Mouse (Mus musculus) layer of hippocampus, postnatal 36 days (tissue): ENCODE measurements at regions not wholly inside any gene's neighbourhood (a gene's known extent, or its start where the extent isn't known, plus 50 kb on each side); places are given as distances from the start of the nearest gene placed in this dataset.

Experiments used
- DNase-seq, 2 experiments: peaks; one replicate each; pipeline ENCODE4 v3.0.0; 2022

DNA sequence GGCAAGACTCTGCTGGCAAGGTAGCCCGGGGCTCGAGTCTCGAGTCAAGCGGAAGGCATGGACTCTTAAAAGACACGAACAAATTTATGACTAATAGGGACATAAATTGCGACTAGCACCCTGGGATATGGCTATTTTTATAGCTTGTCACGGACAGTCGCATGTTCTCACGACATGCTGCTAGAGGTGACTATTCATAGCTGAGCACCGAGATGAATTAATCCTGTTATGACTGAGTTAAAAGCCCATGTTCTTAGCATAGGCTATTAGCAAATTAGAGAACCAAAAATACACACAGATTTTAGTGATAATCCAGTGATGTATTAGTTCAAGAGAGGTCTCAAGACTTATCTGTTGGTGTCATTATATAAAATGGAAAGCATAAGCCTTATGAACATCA lies 539.2 kb downstream of the Gm19410 start:
- no peak for DNase-seq

DNA sequence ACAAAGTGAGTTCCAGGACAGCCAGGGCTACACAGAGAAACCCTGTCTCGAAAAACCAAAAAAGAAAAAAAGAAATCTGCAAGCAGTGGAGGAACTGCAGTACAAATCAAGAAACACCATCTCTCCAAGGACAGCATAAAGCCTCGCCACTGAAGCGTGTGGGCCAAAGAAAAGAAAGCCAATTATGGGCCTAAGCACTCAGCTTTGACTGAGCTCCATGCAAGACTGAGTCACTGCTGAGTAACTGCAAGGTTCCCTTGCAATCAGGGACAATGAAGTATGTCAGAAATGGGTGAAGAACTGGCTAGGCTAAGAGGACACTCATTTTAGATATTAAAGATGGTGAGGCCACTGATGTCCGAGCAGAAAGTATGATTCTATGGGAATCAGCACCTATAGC lies 540.7 kb downstream of the Gm19410 start:
- DNase-seq, result no peak

DNA sequence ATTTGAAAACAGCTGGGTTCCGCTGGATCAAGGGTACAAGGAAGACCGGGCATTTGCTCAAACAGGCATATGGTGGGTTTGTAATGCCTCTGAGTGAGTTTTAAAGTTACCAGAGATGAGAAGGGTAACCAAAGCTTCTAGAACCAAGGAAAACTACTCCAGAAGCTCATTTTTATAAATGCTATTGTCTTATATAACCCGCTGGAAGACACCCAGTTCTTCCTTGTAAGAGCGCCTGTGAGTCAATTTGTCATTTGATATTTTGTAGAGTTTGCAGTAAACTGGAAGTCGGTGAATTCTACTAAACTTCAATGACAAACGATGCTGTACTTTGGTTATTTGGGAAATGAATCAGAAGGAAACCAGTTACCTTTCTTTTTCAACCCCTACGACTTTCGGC lies 541.9 kb downstream of the Gm19410 start:
- DNase-seq, result no peak

DNA sequence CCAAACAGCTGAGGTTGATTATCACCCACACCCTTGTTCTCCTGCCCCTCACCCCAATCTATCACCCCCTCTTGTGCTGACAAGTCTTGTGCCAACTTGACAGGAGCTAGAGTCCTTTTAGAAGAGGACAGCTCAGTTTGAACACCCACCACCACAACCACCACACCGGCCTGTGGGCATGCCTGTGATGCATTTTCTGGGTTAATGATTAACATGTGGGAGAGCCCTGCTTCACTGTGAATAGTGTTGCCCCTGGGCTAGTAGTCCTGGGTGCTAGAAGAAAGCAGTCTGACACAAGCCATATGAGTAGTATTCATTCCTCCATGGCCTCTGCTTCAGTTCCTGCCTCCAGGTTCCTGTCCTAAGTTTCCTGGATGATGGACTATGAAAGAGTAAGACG lies 542.5 kb downstream of the Gm19410 start:
- no peak for DNase-seq

DNA sequence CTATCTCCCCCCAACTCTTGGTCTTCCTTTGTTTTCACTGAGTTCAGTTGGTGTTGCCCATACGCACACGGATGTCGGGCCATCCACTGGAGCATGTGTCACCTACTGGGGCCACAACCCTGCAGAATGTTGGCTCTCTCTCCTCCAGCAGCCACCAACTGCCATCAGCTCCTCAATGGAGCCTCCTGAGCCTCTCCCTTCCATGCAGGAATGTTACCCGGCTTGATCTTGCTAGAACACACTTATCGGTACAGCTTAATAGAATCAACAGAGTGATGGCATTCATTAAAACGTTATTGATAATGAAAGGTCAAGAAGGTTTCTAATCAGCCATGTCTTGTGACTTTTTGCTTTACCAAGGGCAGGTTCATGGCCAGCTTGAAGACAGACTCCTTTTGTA lies 543.7 kb downstream of the Gm19410 start:
- no peak for DNase-seq

DNA sequence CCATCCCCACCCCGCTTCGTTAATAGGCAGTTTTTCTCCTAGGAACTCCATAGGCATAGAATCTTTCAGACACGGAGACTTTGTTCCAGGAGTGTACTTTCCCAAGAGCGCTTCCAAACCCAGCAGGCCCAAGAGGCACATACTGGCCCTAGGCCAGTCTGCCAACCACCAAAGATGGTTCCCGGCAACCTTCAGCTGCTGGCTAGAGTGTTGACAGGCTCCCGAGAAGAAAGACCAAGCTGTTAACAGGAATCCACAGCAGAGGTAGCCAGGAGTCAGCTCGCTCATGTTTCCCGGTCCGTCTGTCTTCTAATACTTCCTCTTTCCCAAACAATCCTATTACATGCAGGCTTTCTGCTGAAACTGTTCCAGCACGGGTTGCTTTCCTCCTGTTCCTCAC lies 544.4 kb downstream of the Gm19410 start:
- DNase-seq, result no peak

DNA sequence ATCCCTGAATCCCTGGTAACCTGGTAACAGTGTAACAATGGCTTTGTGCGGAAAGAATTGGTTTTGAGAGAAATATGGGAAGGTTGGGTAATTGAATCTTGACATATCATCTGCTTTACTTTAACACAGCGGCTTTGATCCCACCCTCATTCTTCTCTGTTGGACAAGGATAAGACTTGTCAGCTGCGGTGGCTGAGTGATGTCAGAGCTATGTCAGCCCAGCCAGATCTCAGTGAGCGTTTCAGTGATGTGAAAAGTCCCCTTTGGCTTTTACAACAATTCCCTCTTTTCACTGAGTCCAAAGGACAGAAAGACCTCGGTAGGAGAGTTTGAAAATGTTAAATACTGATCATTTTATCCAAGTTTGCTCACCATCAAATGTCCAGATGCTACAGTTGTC lies 546.1 kb downstream of the Gm19410 start:
- no peak for DNase-seq

DNA sequence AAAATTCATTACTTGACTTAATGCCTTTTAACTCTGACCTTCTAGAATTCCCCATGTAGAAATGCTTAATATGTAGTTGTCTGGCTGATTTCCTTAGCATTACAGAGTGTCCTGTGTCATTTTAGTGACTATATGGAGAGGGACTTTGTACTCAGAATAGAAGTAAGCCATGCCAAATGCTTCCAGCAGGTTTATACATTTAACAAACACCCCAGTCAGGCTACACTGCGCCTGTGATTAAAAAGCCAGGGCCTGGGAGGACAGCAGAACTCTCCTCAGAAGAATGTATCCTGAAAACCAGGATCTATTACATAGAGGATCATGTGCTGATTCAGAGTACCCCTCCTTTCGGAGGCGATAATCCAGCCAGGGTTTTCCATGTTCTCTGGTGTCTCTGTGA lies 547.4 kb downstream of the Gm19410 start:
- DNase-seq, result no peak

DNA sequence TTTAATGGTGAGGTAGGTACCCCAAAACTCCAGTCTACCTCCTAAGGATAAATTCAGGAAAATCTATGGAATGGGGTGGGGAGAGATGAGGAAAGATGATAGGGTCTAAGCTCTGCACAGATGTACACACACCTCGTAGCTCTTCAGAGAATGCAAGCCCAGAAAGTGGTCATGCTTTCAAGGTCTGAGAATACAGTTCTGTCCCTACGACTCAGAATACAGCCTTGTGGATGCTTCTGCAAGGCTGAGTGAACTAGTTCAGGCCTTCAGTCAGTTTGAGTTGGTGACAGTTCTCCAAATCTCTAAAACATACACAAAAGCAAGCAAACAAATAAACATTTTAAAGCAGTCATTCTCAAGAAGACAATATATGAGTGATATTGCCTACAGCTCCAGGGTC lies 552.8 kb downstream of the Gm19410 start:
- DNase-seq, result no peak

DNA sequence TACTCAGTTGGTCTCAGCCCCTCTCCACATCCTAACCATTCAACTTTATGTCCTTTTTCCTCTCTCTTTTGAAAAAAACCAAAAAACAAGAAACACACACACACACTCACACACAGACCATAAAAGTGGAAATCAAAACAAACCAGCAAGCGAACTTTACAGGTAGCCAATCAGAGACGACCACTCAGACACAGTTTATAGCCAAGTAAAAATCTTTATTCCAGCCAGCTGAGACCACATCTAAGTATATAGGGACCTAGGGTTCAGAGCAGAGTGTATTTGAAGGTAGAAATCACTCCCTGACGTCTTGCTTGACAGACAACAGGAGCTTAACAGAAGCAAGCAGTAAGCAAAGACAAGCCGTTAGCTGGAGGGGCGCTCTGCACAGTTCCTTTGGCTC lies 553.3 kb downstream of the Gm19410 start:
- no peak for DNase-seq

DNA sequence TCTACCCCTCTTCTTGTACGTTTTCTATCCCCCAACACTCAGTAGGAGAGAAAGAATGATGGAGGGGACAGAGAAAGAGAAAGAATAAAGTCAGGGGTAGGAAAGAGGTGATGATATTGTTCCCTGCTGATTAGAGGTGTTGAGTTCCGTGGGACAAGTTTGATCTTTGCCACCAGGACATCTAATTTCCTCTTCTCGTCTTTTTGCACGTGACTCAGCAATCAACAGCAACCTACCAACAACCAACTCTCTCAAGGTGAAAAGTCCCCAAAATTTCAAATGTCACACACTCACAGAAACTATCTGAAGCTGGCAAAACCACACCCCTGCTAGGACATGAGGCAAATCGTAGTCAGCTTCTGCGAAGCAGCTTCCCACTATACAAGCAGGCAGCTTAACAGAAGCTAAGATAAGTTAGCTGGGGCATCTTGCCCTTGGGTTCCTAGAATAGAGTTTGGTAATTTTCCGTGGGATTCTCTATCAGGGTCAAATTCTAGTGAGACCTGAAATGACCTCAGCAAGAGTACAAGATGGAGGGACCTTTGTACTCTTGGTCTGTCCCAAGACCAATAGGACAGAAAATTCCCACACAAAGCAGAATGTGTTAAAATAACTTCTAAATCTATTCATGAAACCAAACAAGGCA lies 553.8 kb downstream of the Gm19410 start:
- no peak for DNase-seq

DNA sequence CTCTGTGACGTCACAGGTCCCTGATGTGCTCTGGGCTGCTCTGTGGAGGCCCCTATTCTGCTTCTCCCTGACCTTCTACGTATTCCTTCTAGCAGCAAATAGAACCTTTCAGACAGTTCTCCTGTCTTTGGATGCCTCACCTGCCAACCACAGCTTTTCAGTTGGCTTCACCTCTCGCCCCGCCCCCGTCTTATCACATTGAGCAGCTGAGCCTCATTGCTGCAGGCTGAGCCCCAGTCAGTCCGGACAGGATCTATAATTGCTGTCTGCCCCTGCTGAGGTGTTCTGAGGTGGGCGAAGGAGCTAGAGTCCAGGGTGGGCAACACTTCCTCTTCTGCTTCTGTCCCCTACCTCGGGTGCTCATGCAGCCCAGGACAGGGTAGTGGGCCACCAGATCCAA lies 556.5 kb downstream of the Gm19410 start:
- no peak for DNase-seq

DNA sequence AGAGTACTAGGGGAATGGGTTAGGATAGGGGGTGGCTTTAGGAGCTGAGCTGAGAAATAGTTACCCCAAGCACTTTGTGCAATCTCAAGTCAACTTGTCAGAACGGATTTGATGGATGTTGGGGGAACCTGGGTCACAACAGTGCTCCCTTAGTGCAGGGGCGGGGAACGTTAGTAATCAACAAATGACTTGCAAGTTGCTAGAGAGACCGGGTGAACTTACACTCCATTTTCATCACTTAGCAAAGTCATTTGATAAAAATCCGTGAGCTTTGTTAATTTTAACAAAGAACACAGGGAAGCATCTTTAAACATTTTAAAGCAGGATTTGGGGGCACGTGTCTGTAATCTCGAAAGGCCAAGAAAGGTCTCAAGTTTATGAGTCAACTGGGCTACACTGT lies 557.0 kb downstream of the Gm19410 start:
- DNase-seq, result no peak

DNA sequence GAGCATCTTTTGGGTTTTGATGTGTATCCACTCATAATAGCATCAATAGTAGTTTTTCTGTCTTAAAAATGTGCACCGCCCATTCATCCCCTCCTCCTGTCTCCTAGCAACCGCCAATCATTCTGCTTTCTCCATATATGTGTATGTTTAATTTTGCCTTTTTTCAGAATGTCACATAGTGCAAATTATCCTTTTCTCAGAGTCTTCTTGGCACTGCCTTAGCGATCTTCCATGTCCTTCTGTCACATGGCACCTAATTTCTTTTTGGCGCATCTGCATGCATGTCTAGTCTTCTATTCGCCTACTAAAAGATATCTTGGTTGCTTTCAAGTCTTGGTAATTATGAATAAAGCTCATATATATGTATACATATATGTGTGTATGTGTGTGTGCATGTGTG lies 573.0 kb downstream of the Gm19410 start:
- no peak for DNase-seq

DNA sequence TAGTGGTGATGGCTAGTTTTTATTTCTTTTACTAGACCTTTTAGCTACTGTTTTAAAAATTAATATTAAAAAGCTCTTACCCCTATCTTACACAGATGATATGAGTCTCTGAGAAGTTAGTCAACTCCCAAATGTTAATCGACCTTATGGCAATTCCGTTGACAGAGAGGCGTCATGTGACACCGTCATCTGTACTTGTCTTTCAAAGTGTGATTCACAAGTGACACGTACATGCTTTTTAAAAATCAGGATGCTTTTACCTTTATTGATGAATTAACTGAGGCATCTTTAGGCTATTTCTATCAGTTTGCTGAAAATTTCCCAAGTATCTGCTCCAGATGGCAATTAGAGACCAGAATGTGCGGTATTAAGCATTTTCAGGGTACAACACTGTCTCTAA lies 573.9 kb downstream of the Gm19410 start:
- no peak for DNase-seq

DNA sequence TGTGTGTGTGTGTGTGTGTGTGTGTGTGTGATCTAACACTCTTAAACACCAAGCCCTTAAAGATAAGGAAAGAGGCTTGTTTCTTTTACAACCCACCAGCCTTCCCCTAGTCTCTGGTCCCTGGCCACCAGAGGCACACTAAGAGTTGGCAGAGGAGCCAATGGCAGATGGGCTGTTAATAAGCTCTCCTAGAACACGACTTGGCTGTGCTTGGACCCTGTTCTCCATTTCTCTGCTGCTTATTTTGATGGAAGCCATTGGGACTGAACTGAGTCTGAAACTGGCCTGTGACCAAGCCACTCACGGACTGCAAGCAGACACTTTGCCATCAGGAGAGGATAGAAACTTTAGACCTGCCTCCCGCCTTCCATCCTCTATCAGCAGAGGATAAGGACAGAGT lies 574.9 kb downstream of the Gm19410 start:
- DNase-seq, result peak in 1 of 2 experiments; percentile 31

DNA sequence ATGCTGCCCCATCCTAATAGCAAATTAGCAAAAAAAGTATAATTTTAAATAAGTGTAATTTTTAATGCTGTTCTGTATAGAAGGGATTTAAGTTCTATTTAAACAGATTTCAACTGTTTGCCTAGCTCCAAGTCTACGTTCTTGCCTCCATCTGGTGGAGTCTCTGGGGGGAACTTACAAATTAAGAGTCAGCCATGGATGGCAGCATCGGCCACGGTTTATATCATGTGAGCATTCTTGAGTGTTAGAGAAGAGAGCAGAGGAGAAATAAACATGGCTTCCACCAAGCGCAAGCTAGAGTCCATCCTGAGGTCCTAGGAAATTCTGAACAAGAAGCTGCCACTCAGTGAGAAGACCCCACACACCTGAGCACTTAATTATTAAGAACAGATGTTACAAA lies 576.4 kb downstream of the Gm19410 start:
- DNase-seq, result no peak

DNA sequence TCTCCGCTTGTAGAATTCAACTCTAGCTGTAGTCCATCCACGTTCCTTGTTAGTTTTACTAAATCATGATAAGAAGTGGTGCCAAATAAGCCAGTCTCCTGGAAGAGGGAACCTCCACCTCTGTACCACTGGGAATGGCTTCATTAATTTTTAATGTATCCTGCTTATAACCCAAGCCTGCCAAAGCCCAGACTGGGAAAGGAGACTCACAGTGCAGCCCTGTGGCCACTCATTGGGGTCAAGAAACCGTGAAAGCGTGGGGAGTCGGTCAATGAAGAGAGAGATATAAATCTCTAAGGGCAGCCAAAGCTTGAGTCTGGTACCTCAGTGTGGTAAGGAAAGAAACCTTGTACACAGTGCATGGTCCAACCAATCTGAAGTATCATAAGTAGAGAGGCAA lies 577.1 kb downstream of the Gm19410 start:
- no peak for DNase-seq

DNA sequence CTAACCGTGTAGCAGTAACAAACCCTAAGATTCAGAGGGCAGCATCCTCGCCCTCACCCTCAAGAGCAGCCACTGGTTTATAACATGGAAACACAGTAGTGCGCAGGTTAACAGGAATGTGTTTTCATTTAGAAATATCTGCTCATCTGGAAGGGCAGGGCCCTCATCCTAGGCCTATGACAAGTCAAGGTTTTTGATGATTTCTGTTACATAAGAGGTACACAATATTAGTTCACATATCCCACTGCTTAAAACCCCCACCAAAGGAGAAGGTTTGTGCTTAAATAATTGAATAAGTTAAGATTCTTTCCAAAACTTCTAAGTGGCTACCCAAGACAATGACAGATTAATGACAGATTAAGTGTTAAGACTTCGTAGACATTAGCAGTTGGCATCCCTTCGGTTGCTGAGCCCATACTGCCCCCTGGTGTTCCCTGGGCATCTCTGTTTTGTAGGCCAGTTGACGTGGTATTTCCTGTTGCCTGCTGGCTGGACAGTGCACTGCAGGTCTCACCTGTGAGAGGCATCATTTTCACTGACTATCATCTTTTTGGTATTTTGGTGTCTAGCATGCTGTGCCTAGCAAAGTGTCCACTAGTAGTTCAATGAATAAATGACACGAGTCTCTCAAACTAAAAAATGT lies 581.2 kb downstream of the Gm19410 start:
- DNase-seq, result peak; percentile 75 to 81

DNA sequence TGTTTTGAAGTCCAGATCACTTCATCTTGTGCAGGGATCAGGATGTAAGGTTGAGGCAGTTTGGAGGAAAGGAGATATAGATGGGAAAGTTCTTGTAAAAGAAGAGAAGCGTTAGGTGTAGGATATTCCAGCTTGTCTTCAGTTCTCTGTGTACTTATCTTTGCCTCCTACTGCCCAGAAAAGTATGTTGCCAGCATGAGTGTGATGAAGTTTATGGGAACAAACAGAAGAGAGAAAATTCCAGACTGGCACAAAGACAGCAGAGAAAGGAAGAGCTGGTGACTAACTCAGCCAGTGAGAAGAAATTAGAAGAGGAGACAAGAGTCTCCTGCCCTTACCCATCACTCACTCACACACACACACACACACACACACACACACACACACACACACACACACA lies 582.5 kb downstream of the Gm19410 start:
- no peak for DNase-seq

DNA sequence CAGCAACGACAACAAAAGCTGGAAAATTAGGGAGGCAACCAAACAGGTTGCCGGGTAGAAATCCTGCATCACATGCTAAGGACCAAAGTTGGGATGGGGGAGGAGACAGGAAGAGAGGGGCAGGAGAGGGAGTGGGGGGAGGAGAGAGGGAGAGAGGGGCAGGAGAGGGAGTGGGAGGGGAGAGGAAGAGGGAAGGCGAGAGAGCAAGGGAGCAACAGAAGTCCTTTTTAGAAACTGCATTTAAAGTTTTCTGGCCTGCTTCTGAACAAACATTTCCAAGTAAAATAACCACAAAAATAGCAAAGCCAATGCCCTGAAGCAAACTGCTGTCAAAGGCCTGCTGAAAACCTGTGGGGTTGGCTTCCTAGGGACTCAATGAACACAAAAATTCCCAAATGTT lies 589.3 kb downstream of the Gm19410 start:
- DNase-seq, result no peak

DNA sequence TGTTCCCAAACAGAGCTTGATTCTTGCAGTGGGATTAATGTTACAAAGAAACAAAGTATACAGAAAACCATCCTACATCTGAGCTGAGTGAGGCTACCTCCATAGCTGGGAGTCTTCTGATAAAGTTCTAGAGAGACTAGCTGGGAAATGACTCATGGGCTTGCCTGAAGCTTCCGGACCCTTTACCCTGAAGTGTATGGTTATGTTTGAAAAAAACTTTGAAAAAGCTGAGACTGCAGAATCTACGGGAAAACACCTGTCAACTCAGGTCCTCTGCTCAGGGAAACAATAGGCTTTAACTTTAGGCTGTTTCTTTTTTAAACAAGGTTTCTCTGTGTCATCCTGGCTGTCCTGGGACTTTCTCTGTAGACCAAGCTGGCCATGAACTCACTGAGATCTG lies 593.4 kb downstream of the Gm19410 start:
- no peak for DNase-seq

DNA sequence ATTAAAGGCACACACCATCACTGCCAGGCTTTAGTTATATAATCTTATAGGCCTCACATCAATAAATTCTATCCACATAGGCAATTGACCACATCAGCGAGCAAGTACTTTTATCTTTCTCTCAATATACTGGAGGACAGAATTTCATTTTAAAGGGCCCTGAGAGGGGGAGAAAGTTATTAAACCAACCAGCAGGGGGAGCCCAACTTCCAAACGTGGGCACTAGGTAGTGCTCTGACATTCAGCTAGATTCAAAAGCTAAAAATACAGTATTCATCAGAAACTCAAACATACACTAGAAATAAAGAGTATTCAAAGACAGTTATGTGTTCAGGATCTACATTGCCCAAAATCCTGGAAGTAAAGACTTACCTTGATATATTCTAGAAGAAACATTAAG lies 595.7 kb downstream of the Gm19410 start:
- DNase-seq, result peak in 1 of 2 experiments; percentile 64

DNA sequence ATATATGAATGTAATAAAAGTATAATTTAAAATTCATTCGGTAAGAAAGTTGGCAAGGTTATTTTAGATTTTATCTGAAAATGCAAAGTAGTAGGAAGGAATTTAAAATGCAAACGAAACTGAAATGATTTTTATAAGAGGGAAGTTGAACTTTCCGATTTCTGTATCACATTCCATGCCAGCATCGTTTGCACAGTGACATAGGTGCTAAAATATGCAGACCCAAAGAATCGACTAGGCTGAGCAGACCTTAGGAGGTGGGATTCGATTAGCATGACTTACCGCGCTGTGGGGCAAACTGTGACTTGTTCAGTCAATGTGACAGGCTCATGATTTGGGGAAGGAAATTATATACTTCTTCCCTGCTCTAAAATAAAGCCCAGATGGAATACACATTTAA lies 596.2 kb downstream of the Gm19410 start:
- DNase-seq, result no peak

DNA sequence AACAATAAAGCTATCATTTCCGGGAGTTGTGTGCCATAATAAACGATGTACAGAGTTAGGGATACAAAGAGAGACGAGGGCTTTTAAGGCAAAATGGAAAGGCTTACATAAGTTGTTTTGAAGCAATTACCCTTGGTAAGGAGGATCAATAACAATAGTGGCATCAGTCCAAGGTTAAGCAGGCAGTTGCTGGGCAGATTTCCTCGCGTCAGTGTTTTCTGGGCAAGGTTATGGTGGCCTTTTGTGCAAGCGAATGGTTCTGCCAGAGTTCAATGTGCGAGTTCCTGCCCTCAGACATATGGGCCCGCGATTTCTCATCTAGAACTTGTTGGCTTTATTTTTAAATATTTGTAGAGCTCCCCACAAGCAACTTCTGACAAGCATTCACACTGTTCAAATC lies 597.7 kb downstream of the Gm19410 start:
- no peak for DNase-seq
